In genomic region chr3:73065823-73066755, GRCm38 (mm10) we compare ENCODE assay signal across 8 mouse cellular contexts. TPM values are rescaled to one million over a fixed set of nuclear protein-coding genes. Genes with fewer than 3 reads are reported as not detected.
DNase-seq lines count a peak whose midpoint lies in the region; ATAC-seq lines count a peak whose summit lies in the region.

No protein-coding gene starts in this region.

- peak overlapping the region; percentile 63 for H3K4me2 ChIP-seq in limb, embryonic 13.5 days (replicated peaks)
- H3K4me2 ChIP-seq in midbrain, embryonic 16.5 days (ENCODE audit: low read length): peak overlapping the region; percentile 61

- peak overlapping the region; percentile 36 for H3K4me3 ChIP-seq in limb, embryonic 13.5 days
- peak overlapping the region; percentile 52 for H3K4me3 ChIP-seq in midbrain, embryonic 16.5 days (ENCODE audit: low read depth, low read length)

- peaks cover under 1% of the 10 kb centered on the region; the same call in 1 of the 2 replicates for H3K4me1 ChIP-seq in limb, embryonic 13.5 days
- H3K4me1 ChIP-seq in midbrain, embryonic 16.5 days (ENCODE audit: control insufficient read depth, insufficient read depth, low read length): peaks cover 6% of the 10 kb centered on the region

- H3K9me3 ChIP-seq in limb, embryonic 13.5 days: no peaks in the 10 kb centered on the region
- no peaks in the 10 kb centered on the region for H3K9me3 ChIP-seq in midbrain, embryonic 16.5 days (replicated peaks; ENCODE audit: control insufficient read depth, low read length, poor library complexity, severe bottlenecking)

- no peak overlapping the region for H3K27ac ChIP-seq in limb, embryonic 13.5 days
- peak overlapping the region; percentile 62 for H3K27ac ChIP-seq in midbrain, embryonic 16.5 days (ENCODE audit: low read length)

- peak; percentile 54; the same call in 1 of the 2 replicates for ATAC-seq in limb, embryonic 13.5 days (ENCODE audit: low FRiP score, low read depth)
- ATAC-seq in midbrain, embryonic 16.5 days: peak; percentile 88

- WGBS in limb, embryonic 13.5 days: 12% methylated on average over 20 of the region's 20 CpGs
- WGBS in midbrain, embryonic 16.5 days: 5% methylated on average over 20 of the region's 20 CpGs

- H3K27me3 ChIP-seq in limb, embryonic 13.5 days: peaks cover 13% of the 10 kb centered on the region; the same call in 1 of the 2 replicates
- H3K27me3 ChIP-seq in midbrain, embryonic 16.5 days (ENCODE audit: control insufficient read depth, insufficient read depth, low read depth, low read length): no peaks in the 10 kb centered on the region

- H3K36me3 ChIP-seq in limb, embryonic 13.5 days: no peaks in the 10 kb centered on the region
- H3K36me3 ChIP-seq in midbrain, embryonic 16.5 days (ENCODE audit: control insufficient read depth, insufficient read depth, low read length): no peaks in the 10 kb centered on the region

- H3K9ac ChIP-seq in limb, embryonic 13.5 days: no peak overlapping the region; the same call in 1 of the 2 replicates
- peak overlapping the region; percentile 63 for H3K9ac ChIP-seq in midbrain, embryonic 16.5 days (ENCODE audit: low read depth, low read length)

- DNase-seq in adrenal gland, adult 18-20 months (ENCODE audit: low spot score in 2 of 2): peak; percentile 33 to 53
- no peak for DNase-seq in adrenal gland, adult 8-10 months
- DNase-seq in cerebellum, postnatal 14 days: peak; percentile 88 to 89
- DNase-seq in gastrocnemius, postnatal 10 days: peak; percentile 54
- peak; percentile 31 for DNase-seq in kidney, adult 11 months
- DNase-seq in urinary bladder, postnatal 36 days (ENCODE audit: low spot score in 2 of 2): peak; percentile 43 to 55

RNA-seq across cellular contexts. Expression of gene Slitrk3, which starts 8.5 kb away (rescaled TPM):
- total RNA-seq in adrenal gland, adult 18-20 months (2021): not detected
- under 1 TPM in 2 of 4 experiments, not detected in 2; 0.06 to 0.07 TPM for total RNA-seq in adrenal gland, adult 8-10 months (2022)
- under 1 TPM; 0.19 to 0.47 TPM for total RNA-seq in gastrocnemius, postnatal 10 days (2021)
- polyA plus RNA-seq in limb, embryonic 13.5 days (2015; fragmentation: Nextera tagmentation; extraction: Ambion mirVana): 0.78 and 0.99 TPM in 2 replicates
- polyA plus RNA-seq in midbrain, embryonic 16.5 days (2015; fragmentation: Nextera tagmentation; extraction: Ambion mirVana): 24.2 and 25.8 TPM in 2 replicates
